In the genomic region with DNA sequence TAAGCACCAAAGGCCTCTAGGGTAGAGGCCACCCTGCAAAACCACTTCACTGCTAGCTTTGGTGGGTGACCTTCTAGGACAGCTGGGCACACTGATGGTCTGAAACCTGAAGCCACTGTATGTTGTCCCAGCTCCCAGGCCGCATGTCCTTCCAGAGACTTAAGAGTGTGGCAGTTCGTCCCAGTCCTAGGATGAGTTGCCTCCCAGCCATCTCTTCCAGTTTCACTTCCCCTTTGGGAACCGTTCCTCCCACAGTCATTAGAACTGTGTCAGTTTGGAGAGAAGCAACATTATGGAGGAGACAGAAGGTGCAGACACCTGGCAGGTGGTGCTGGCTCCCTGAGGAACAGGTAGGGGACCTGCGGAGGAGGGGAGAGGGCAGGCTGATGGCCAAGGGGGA, we compare ENCODE assay signal across 8 mouse cellular contexts. TPM values are rescaled to one million over a fixed set of nuclear protein-coding genes. Genes with fewer than 3 reads are reported as not detected.
DNase-seq lines count a peak whose midpoint lies in the region; ATAC-seq and TF ChIP-seq lines count a peak whose summit lies in the region.

No protein-coding gene starts in this region.

- H3K4me2 ChIP-seq in heart, embryonic 14.5 days (ENCODE audit: low read length) = peak overlapping the region; percentile 58
- H3K4me2 ChIP-seq in liver, embryonic 16.5 days (ENCODE audit: low read depth, low read length) = peak overlapping the region; percentile 43

- H3K36me3 ChIP-seq in G1E (replicated peaks) = no peaks in the 10 kb centered on the region
- H3K36me3 ChIP-seq in heart, embryonic 14.5 days (ENCODE audit: control insufficient read depth, insufficient read depth, low read length) = no peaks in the 10 kb centered on the region
- H3K36me3 ChIP-seq in liver, embryonic 16.5 days (ENCODE audit: control insufficient read depth, insufficient read depth) = no peaks in the 10 kb centered on the region

- H3K27ac ChIP-seq in gastrocnemius, adult 2 months = peak overlapping the region; percentile 86
- no peak overlapping the region for H3K27ac ChIP-seq in heart, embryonic 14.5 days (replicated peaks in 1 of 2; ENCODE audit: control insufficient read depth in 1 of 2, insufficient read depth in 1 of 2, low read depth in 2 of 2, low read length in 2 of 2)
- H3K27ac ChIP-seq in liver, embryonic 16.5 days (ENCODE audit: low read length) = no peak overlapping the region

- TF ChIP-seq CTCF in gastrocnemius, adult 2 months (IDR thresholded peaks at IDR 0.05) = no peak
- no peak for TF ChIP-seq CTCF in G1E (IDR thresholded peaks at IDR 0.05; ENCODE audit: low read depth, low read length)

- intact Hi-C loops in gastrocnemius, adult 2 months (cut with DNase I) = no loop called here

- H3K4me1 ChIP-seq in G1E (ENCODE audit: insufficient read depth, low read depth, low read length) = peaks cover 24% of the 10 kb centered on the region
- H3K4me1 ChIP-seq in heart, embryonic 14.5 days (ENCODE audit: control insufficient read depth in 2 of 2, insufficient read depth in 2 of 2, low read length in 2 of 2) = peaks cover 0 to 8% of the 10 kb centered on the region in 2 experiments; a peak in 1 of 4 replicates
- H3K4me1 ChIP-seq in liver, embryonic 16.5 days (ENCODE audit: control insufficient read depth, low read depth, low read length) = no peaks in the 10 kb centered on the region; the same call in 1 of the 2 replicates

- DNase-seq in gastrocnemius, adult 2 months = peak; percentile 45
- DNase-seq in gastrocnemius, postnatal 10 days = no peak
- DNase-seq in G1E (ENCODE audit: low spot score) = no peak
- no peak for DNase-seq in layer of hippocampus, adult 8-10 months (ENCODE audit: low spot score in 2 of 2)
- no peak for DNase-seq in adrenal gland, adult (ENCODE audit: inconsistent age in 2 of 2, low spot score in 1 of 2)

- 43% methylated on average over 4 of the region's 4 CpGs for WGBS in heart, embryonic 14.5 days
- WGBS in liver, embryonic 16.5 days (ENCODE audit: insufficient replicate concordance) = 24% methylated on average over 4 of the region's 4 CpGs

- 0 out of 2 replicates have a peak overlapping the region, but pooled peaks have one; percentile 42 for H3K9ac ChIP-seq in heart, embryonic 14.5 days (ENCODE audit: low read length)
- no peak overlapping the region for H3K9ac ChIP-seq in liver, embryonic 16.5 days (ENCODE audit: low read depth, low read length)

- no peak for ATAC-seq in G1E (ENCODE audit: extremely low read depth, insufficient number of reproducible peaks, low FRiP score, poor library complexity, severe bottlenecking)
- ATAC-seq in heart, embryonic 14.5 days (ENCODE audit: insufficient number of reproducible peaks, insufficient read depth, low FRiP score, low read depth) = no peak
- ATAC-seq in liver, embryonic 16.5 days (ENCODE audit: low read depth) = no peak
- no peak for ATAC-seq in erythroid progenitor cell, adult 5-6 weeks (replicated peaks; ENCODE audit: low FRiP score, poor library complexity, severe bottlenecking)

- H3K27me3 ChIP-seq in G1E (ENCODE audit: insufficient read depth, low read length) = no peaks in the 10 kb centered on the region
- no peaks in the 10 kb centered on the region for H3K27me3 ChIP-seq in heart, embryonic 14.5 days (ENCODE audit: control insufficient read depth, insufficient read depth, low read length)
- peaks cover 12% of the 10 kb centered on the region for H3K27me3 ChIP-seq in liver, embryonic 16.5 days (ENCODE audit: control insufficient read depth, insufficient read depth, low read depth, low read length)

- peak overlapping the region; percentile 74 for H3K4me3 ChIP-seq in gastrocnemius, adult 2 months
- H3K4me3 ChIP-seq in G1E (ENCODE audit: low read depth, low read length) = peak overlapping the region; percentile 69
- H3K4me3 ChIP-seq in heart, embryonic 14.5 days (ENCODE audit: control insufficient read depth in 1 of 2, insufficient read depth in 1 of 2, low read depth in 1 of 2, low read length in 2 of 2) = peak overlapping the region; percentile 11 to 22; a peak in 3 of 4 replicates
- peak overlapping the region; percentile 20 for H3K4me3 ChIP-seq in liver, embryonic 16.5 days (ENCODE audit: low read depth, low read length)

- H3K9me3 ChIP-seq in G1E (replicated peaks) = no peaks in the 10 kb centered on the region
- no peaks in the 10 kb centered on the region for H3K9me3 ChIP-seq in heart, embryonic 14.5 days (ENCODE audit: control insufficient read depth, low read length)
- no peaks in the 10 kb centered on the region for H3K9me3 ChIP-seq in liver, embryonic 16.5 days (replicated peaks; ENCODE audit: control insufficient read depth, low read length)

RNA-seq across cellular contexts. Expression of gene Gm12248, which starts 0.4 kb away (rescaled TPM):
- total RNA-seq in gastrocnemius, adult 2 months (2021) = not detected
- not detected for total RNA-seq in gastrocnemius, postnatal 10 days (2021)
- total RNA-seq in G1E (2014; fragmentation: Nextera tagmentation) = 0.90 and 2.5 TPM in 2 replicates
- total RNA-seq in G1E (2017) = 0.76 TPM in 1 of 2 replicates, not detected in the other
- polyA plus RNA-seq in G1E (2012) = 0.05 TPM in 1 of 2 replicates, not detected in the other
- polyA plus RNA-seq in heart, embryonic 14.5 days (2014; fragmentation: Nextera tagmentation; extraction: Ambion mirVana) = not detected in 2 replicates
- polyA plus RNA-seq in liver, embryonic 16.5 days (2015; fragmentation: Nextera tagmentation; extraction: Ambion mirVana) = not detected in 2 replicates
- not detected for total RNA-seq in layer of hippocampus, adult 8-10 months (2022)
- total RNA-seq in erythroid progenitor cell, adult 5-6 weeks (2015; ENCODE audit: low replicate concordance) = not detected in 2 replicates
- total RNA-seq in erythroid progenitor cell, adult 5-6 weeks (2017; ENCODE audit: low replicate concordance) = 1.2 TPM in 1 of 2 replicates, not detected in the other

RNA-seq across cellular contexts. Expression of gene Cnot8, which starts 11.4 kb away (rescaled TPM):
- 10 to 100 TPM; 28.4 to 38.0 TPM for total RNA-seq in gastrocnemius, adult 2 months (2021)
- 10 to 100 TPM; 38.3 to 40.7 TPM for total RNA-seq in gastrocnemius, postnatal 10 days (2021)
- total RNA-seq in G1E (2014; fragmentation: Nextera tagmentation) (64.2 and 65.1 TPM in 2 replicates), G1E (2017) (111 and 126 TPM in 2 replicates)
- polyA plus RNA-seq in G1E (2012) = 4.4 and 5.5 TPM in 2 replicates
- 76.4 and 77.7 TPM in 2 replicates for polyA plus RNA-seq in heart, embryonic 14.5 days (2014; fragmentation: Nextera tagmentation; extraction: Ambion mirVana)
- 30.1 and 30.2 TPM in 2 replicates for polyA plus RNA-seq in liver, embryonic 16.5 days (2015; fragmentation: Nextera tagmentation; extraction: Ambion mirVana)
- 10 to 100 TPM; 54.0 to 57.5 (median 55.3) TPM for total RNA-seq in layer of hippocampus, adult 8-10 months (2022)
- total RNA-seq in erythroid progenitor cell, adult 5-6 weeks (2015; ENCODE audit: low replicate concordance) = 19.5 and 43.6 TPM in 2 replicates
- 22.5 and 29.1 TPM in 2 replicates for total RNA-seq in erythroid progenitor cell, adult 5-6 weeks (2017; ENCODE audit: low replicate concordance)

Comparison
In these comparisons a context has a peak if more than half of its experiments do, and no peak if none do; other contexts are left out.
1. H3K4me3 ChIP-seq: peak in every context shown above with its lines; median percentile 74 in gastrocnemius, adult 2 months; 69 in G1E; 20 in liver, embryonic 16.5 days; 16 in heart, embryonic 14.5 days.